Mouse (Mus musculus): ENCODE data around the gene Cpm.

DNA sequence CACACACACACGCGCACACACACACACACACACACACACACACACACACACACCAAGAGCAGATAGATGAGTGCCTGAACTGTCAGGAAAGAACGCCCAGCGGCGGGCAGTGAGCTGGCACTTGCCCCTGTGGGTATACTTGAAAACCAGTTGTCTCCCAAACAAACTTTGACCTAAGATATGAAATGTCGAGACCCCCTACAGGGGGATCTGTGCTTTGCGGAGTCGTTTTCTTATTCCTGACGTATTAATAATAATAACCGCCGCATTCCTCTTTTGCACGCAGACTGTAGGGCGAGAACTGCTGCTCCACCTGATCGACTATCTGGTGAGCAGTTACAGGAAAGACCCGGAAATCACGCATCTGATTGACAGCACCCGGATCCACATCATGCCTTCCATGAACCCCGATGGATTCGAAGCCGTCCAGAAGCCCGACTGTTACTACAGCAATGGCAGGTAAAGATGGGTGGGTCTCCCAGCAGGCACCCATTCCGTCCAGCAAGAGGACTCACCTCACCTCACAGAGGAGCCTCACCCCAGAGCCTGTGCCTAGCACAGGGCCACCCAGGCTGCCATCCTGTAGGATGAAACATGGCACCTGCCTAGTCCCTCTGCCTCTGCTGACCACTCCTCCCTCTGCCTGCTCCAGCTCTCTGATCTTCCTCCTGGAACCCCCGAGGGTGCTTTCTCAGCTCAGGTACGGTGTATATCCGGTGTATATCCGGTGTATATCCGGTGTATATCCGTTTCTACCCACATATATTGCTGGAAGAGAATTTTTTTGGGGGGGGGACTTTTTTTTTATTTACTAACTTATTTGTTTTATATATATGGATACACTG is 38.6 kb downstream of the Cpm start:
- TF ChIP-seq CHD2 (IDR thresholded peaks at IDR 0.05; ENCODE audit: low read depth, low read length) (no peak), ZNF384 (IDR thresholded peaks at IDR 0.05; ENCODE audit: low read depth, low read length) (no peak), ZC3H11A (IDR thresholded peaks at IDR 0.05; ENCODE audit: borderline replicate concordance, low read depth, low read length) (no peak), HCFC1 (IDR thresholded peaks at IDR 0.05; ENCODE audit: borderline replicate concordance, insufficient read depth, low read length) (no peak), MAFK (IDR thresholded peaks at IDR 0.05; ENCODE audit: insufficient read depth, low read depth, low read length) (no peak)
